Mouse (Mus musculus) CH12.LX (cell line): Measurements from ENCODE around the gene Tex44.

Experiments used
- CHD2 ChIP-seq: IDR thresholded peaks from 2 replicates; pipeline ENCODE4 v1.6.1; 2011; ENCODE audit warnings: low read length, improper control_type of control experiment
- CTCF ChIP-seq, 2 experiments: IDR thresholded peaks in 1 of 2; conservative IDR thresholded peaks in 1 of 2; 2 replicates each; pipeline ENCODE4 v1.5.1; 2011 to 2012; ENCODE audit warnings: low read depth in 2 of 2, low read length in 2 of 2, improper control_type of control experiment in 1 of 2, inconsistent platforms in 1 of 2, mild to moderate bottlenecking in 1 of 2, moderate library complexity in 1 of 2
- E2F4 ChIP-seq: IDR thresholded peaks from 2 replicates; pipeline ENCODE4 v1.6.1; 2011; ENCODE audit warnings: low read depth, low read length, improper control_type of control experiment; ENCODE audit not compliant: insufficient replicate concordance
- EP300 ChIP-seq: IDR thresholded peaks from 2 replicates; pipeline ENCODE4 v1.6.1; 2011; ENCODE audit warnings: low read length, improper control_type of control experiment
- HCFC1 ChIP-seq: IDR thresholded peaks from 2 replicates; pipeline ENCODE4 v1.6.1; 2012; ENCODE audit warnings: low read depth, mild to moderate bottlenecking, inconsistent platforms, low read length, improper control_type of control experiment
- JUN ChIP-seq: IDR thresholded peaks from 2 replicates; pipeline ENCODE4 v1.6.1; 2011; ENCODE audit warnings: low read depth, mild to moderate bottlenecking, low read length, improper control_type of control experiment, moderate library complexity; ENCODE audit not compliant: insufficient read depth
- MAFK ChIP-seq: IDR thresholded peaks from 2 replicates; pipeline ENCODE4 v1.6.1; 2011; ENCODE audit warnings: low read length, improper control_type of control experiment; ENCODE audit not compliant: insufficient replicate concordance
- POLR2A ChIP-seq: IDR thresholded peaks from 2 replicates; pipeline ENCODE4 v1.6.1; 2011; ENCODE audit warnings: low read depth, mild to moderate bottlenecking, improper control_type of control experiment, low read length
- POLR2AphosphoS2 ChIP-seq: IDR thresholded peaks from 2 replicates; pipeline ENCODE4 v1.6.1; 2011; ENCODE audit warnings: low read depth, low read length, improper control_type of control experiment
- SMC3 ChIP-seq: IDR thresholded peaks from 2 replicates; pipeline ENCODE4 v1.6.1; 2011; ENCODE audit warnings: low read depth, low read length, improper control_type of control experiment
- UBTF ChIP-seq: IDR thresholded peaks from 2 replicates; pipeline ENCODE4 v1.6.1; 2012; ENCODE audit warnings: low read depth, mild to moderate bottlenecking, inconsistent platforms, low read length, improper control_type of control experiment, moderate library complexity
- USF2 ChIP-seq: conservative IDR thresholded peaks from 2 replicates; pipeline ENCODE4 v1.6.1; 2011; ENCODE audit warnings: low read depth, low read length, improper control_type of control experiment

DNA sequence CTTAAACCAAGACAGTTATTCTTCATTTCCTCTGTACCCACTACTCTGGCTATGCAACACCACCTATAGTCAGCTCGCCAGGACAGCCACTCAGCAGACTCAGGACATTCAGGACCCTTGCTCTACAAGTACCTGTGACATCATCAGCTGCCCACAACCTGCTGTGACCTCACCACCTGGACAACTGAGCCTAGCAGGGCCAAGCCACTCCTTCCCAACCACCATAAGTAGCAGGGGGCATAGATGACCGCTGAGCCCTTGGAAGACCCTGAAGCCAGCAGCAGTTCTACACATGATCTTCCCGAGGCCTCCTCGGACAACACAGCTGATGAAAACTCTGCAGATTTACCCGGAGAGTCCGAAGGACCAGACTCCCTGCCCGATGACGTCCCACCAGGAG lies at the start of gene Tex44, which contains the start of gene Nmur1:
- TF ChIP-seq POLR2A, result no peak
- no peak for TF ChIP-seq SMC3
- TF ChIP-seq MAFK, result no peak
- TF ChIP-seq CTCF (conservative IDR thresholded peaks at IDR 0.05 in 1 of 2, IDR thresholded peaks at IDR 0.05 in 1 of 2; ENCODE audit: low read depth in 2 of 2, low read length in 2 of 2), result no peak
- TF ChIP-seq CHD2, result no peak
- no peak for TF ChIP-seq USF2
- no peak for TF ChIP-seq E2F4
- no peak for TF ChIP-seq UBTF
- no peak for TF ChIP-seq EP300
- no peak for TF ChIP-seq POLR2AphosphoS2
- TF ChIP-seq HCFC1, result no peak
- no peak for TF ChIP-seq JUN
